ENCODE assay signal across 12 mouse cellular contexts in the genomic region with DNA sequence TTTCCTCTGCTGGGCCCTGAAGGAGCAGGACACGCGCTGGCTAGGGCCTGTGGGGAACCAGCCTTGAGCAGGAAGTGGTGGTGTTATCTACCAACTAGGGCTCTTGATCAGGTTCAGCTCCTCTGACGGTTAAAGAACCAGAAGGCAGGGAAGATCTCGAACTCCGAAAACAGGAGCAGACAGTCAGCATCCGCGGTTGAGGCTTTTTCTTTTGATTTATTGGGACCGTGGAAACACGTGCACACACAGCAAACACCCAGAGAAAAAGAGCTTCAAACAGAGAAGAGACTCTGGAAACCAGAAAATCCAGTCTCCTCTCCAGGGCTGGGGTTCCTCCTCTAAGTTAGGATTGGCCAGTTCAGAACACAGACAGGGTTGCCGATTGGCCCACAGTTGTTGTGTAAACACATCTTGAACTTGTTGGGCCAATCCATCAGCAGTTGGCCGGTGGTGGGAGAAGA. TPM values are rescaled to one million over a fixed set of nuclear protein-coding genes. Genes with fewer than 3 reads are reported as not detected.
DNase-seq lines count a peak whose midpoint lies in the region; ATAC-seq and TF ChIP-seq lines count a peak whose summit lies in the region.
"Had no signal": no experiment of that assay in that cellular context is flagged by ENCODE, and none has a peak within 500 bp of the region (broad histone marks: within the 10 kb centered on the region; RNA-seq: fewer than 3 reads in every experiment).

No protein-coding gene starts in this region.

- H3K4me2 ChIP-seq in neural tube, embryonic 12.5 days (replicated peaks) = no peak overlapping the region
- no peak overlapping the region for H3K4me2 ChIP-seq in limb, embryonic 15.5 days
- no peak overlapping the region for H3K4me2 ChIP-seq in stomach, embryonic 15.5 days
- no peak overlapping the region for H3K4me2 ChIP-seq in midbrain, postnatal 0 days (ENCODE audit: low read depth, low read length, poor library complexity, severe bottlenecking)

- WGBS in neural tube, embryonic 12.5 days = 48% methylated on average over 11 of the region's 11 CpGs
- WGBS in limb, embryonic 15.5 days = 40% methylated on average over 11 of the region's 11 CpGs
- WGBS in stomach, embryonic 15.5 days = 31% methylated on average over 11 of the region's 11 CpGs
- WGBS in midbrain, postnatal 0 days = 58% methylated on average over 11 of the region's 11 CpGs

- H3K27ac ChIP-seq in neural tube, embryonic 12.5 days = no peak overlapping the region
- peak overlapping the region; percentile 63 for H3K27ac ChIP-seq in limb, embryonic 15.5 days
- peak overlapping the region; percentile 53 for H3K27ac ChIP-seq in stomach, embryonic 15.5 days
- no peak overlapping the region for H3K27ac ChIP-seq in midbrain, postnatal 0 days (ENCODE audit: low read depth, low read length)
- H3K27ac ChIP-seq: hindbrain, embryonic 10.5 days had no signal

- H3K4me1 ChIP-seq in neural tube, embryonic 12.5 days = peaks cover 11% of the 10 kb centered on the region
- peaks cover 29% of the 10 kb centered on the region for H3K4me1 ChIP-seq in limb, embryonic 15.5 days
- peaks cover 17% of the 10 kb centered on the region for H3K4me1 ChIP-seq in stomach, embryonic 15.5 days
- H3K4me1 ChIP-seq in midbrain, postnatal 0 days (ENCODE audit: insufficient read depth, low read length) = peaks cover 10% of the 10 kb centered on the region

- H3K27me3 ChIP-seq in neural tube, embryonic 12.5 days (replicated peaks) = peaks cover 24% of the 10 kb centered on the region
- H3K27me3 ChIP-seq in limb, embryonic 15.5 days = no peaks in the 10 kb centered on the region; the same call in 1 of the 2 replicates
- H3K27me3 ChIP-seq in stomach, embryonic 15.5 days (replicated peaks) = 0 out of 2 replicates have a peak, but pooled peaks cover 6% of the 10 kb centered on the region
- H3K27me3 ChIP-seq in midbrain, postnatal 0 days (ENCODE audit: insufficient read depth, low read length) = no peaks in the 10 kb centered on the region

- TF ChIP-seq CTCF in midbrain, postnatal 0 days (IDR thresholded peaks at IDR 0.05) = no peak

- no peak for ATAC-seq in neural tube, embryonic 12.5 days (ENCODE audit: low FRiP score, low read depth)
- peak; percentile 65 for ATAC-seq in common myeloid progenitor, adult 5-6 weeks (replicated peaks; ENCODE audit: low read depth, poor library complexity, severe bottlenecking)
- no peak for ATAC-seq in limb, embryonic 15.5 days (ENCODE audit: insufficient number of reproducible peaks, low FRiP score, low TSS enrichment, low read depth)
- peak; percentile 31; the same call in 1 of the 2 replicates for ATAC-seq in stomach, embryonic 15.5 days (ENCODE audit: insufficient read depth, low FRiP score, low read depth)
- no peak for ATAC-seq in midbrain, postnatal 0 days (ENCODE audit: low FRiP score)

- 0 out of 2 replicates have a peak overlapping the region, but pooled peaks have one; percentile 13 for H3K9ac ChIP-seq in neural tube, embryonic 12.5 days
- H3K9ac ChIP-seq in limb, embryonic 15.5 days = no peak overlapping the region
- H3K9ac ChIP-seq in stomach, embryonic 15.5 days = no peak overlapping the region
- no peak overlapping the region for H3K9ac ChIP-seq in midbrain, postnatal 0 days (replicated peaks; ENCODE audit: low read length, poor library complexity, severe bottlenecking)

- DNase-seq in neural tube, embryonic 10.5 days (ENCODE audit: extremely low spot score, low spot score) = no peak
- no peak for DNase-seq in midbrain, postnatal 0 days (ENCODE audit: low spot score)
- DNase-seq in MN1 (ENCODE audit: low spot score) = no peak
- DNase-seq in testis, postnatal 14 days (ENCODE audit: low spot score) = no peak
- DNase-seq: gastrocnemius, postnatal 25 days had no signal

- H3K4me3 ChIP-seq in neural tube, embryonic 12.5 days = no peak overlapping the region
- no peak overlapping the region for H3K4me3 ChIP-seq in limb, embryonic 15.5 days
- H3K4me3 ChIP-seq in stomach, embryonic 15.5 days (replicated peaks) = no peak overlapping the region
- H3K4me3 ChIP-seq in midbrain, postnatal 0 days (ENCODE audit: low read depth, low read length) = no peak overlapping the region
- H3K4me3 ChIP-seq: hindbrain, embryonic 10.5 days; megakaryocyte, embryonic 14.5 days had no signal

- no peaks in the 10 kb centered on the region for H3K9me3 ChIP-seq in neural tube, embryonic 12.5 days
- no peaks in the 10 kb centered on the region for H3K9me3 ChIP-seq in limb, embryonic 15.5 days
- H3K9me3 ChIP-seq in stomach, embryonic 15.5 days = no peaks in the 10 kb centered on the region
- no peaks in the 10 kb centered on the region for H3K9me3 ChIP-seq in midbrain, postnatal 0 days (ENCODE audit: low read length)
- H3K9me3 ChIP-seq: hindbrain, embryonic 10.5 days; megakaryocyte, embryonic 14.5 days had no signal

- H3K36me3 ChIP-seq in neural tube, embryonic 12.5 days = no peaks in the 10 kb centered on the region
- no peaks in the 10 kb centered on the region for H3K36me3 ChIP-seq in limb, embryonic 15.5 days
- H3K36me3 ChIP-seq in stomach, embryonic 15.5 days = no peaks in the 10 kb centered on the region
- no peaks in the 10 kb centered on the region; the same call in 1 of the 2 replicates for H3K36me3 ChIP-seq in midbrain, postnatal 0 days (ENCODE audit: insufficient read depth, low read length)
- H3K36me3 ChIP-seq: hindbrain, embryonic 10.5 days had no signal

RNA-seq across cellular contexts. Expression of gene Cyb561, which starts 6.4 kb away (rescaled TPM):
- 18.9 and 21.8 TPM in 2 replicates for polyA plus RNA-seq in neural tube, embryonic 12.5 days (2016; fragmentation: Nextera tagmentation; extraction: Ambion mirVana)
- total RNA-seq in common myeloid progenitor, adult 5-6 weeks (2017) = 1.4 and 2.2 TPM in 2 replicates
- polyA plus RNA-seq in limb, embryonic 15.5 days (2015; fragmentation: Nextera tagmentation; extraction: Ambion mirVana) = 24.0 and 25.7 TPM in 2 replicates
- 39.0 and 41.2 TPM in 2 replicates for polyA plus RNA-seq in stomach, embryonic 15.5 days (2015; fragmentation: Nextera tagmentation; extraction: Ambion mirVana)
- total RNA-seq in midbrain, postnatal 0 days (2014; rRNA removed) = 64.2 and 69.7 TPM in 2 replicates
- polyA plus RNA-seq in midbrain, postnatal 0 days (2015; fragmentation: Nextera tagmentation; extraction: Ambion mirVana) = 76.7 and 79.6 TPM in 2 replicates

RNA-seq across cellular contexts. Expression of gene Ace, which starts 21.0 kb away (rescaled TPM):
- polyA plus RNA-seq in neural tube, embryonic 12.5 days (2016; fragmentation: Nextera tagmentation; extraction: Ambion mirVana) = 1.0 and 1.1 TPM in 2 replicates
- 0.19 and 0.27 TPM in 2 replicates for total RNA-seq in common myeloid progenitor, adult 5-6 weeks (2017)
- polyA plus RNA-seq in limb, embryonic 15.5 days (2015; fragmentation: Nextera tagmentation; extraction: Ambion mirVana) = 1.0 and 1.8 TPM in 2 replicates
- 1.1 and 1.8 TPM in 2 replicates for polyA plus RNA-seq in stomach, embryonic 15.5 days (2015; fragmentation: Nextera tagmentation; extraction: Ambion mirVana)
- total RNA-seq in midbrain, postnatal 0 days (2014; rRNA removed) = 25.1 and 27.0 TPM in 2 replicates
- 10.0 and 10.1 TPM in 2 replicates for polyA plus RNA-seq in midbrain, postnatal 0 days (2015; fragmentation: Nextera tagmentation; extraction: Ambion mirVana)

RNA-seq across cellular contexts. Expression of gene Ace3, which starts 47.8 kb away (rescaled TPM):
- polyA plus RNA-seq in neural tube, embryonic 12.5 days (2016; fragmentation: Nextera tagmentation; extraction: Ambion mirVana) = not detected in 2 replicates
- total RNA-seq in common myeloid progenitor, adult 5-6 weeks (2017) = not detected in 2 replicates
- polyA plus RNA-seq in limb, embryonic 15.5 days (2015; fragmentation: Nextera tagmentation; extraction: Ambion mirVana) = not detected in 2 replicates
- not detected in 2 replicates for polyA plus RNA-seq in stomach, embryonic 15.5 days (2015; fragmentation: Nextera tagmentation; extraction: Ambion mirVana)
- total RNA-seq in midbrain, postnatal 0 days (2014; rRNA removed) = not detected in 2 replicates
- polyA plus RNA-seq in midbrain, postnatal 0 days (2015; fragmentation: Nextera tagmentation; extraction: Ambion mirVana) = 0.07 TPM in 1 of 2 replicates, not detected in the other
- total RNA-seq: gastrocnemius, postnatal 25 days; layer of hippocampus, adult 8-10 months had no signal
- polyA plus RNA-seq: hindbrain, embryonic 10.5 days had no signal

Comparison
In these comparisons a context has a peak if more than half of its experiments do, and no peak if none do; other contexts are left out.
1. ATAC-seq: peak in common myeloid progenitor, adult 5-6 weeks (single experiment) and stomach, embryonic 15.5 days (single experiment); none in neural tube, embryonic 12.5 days (single experiment), limb, embryonic 15.5 days (single experiment) and midbrain, postnatal 0 days (single experiment).
2. H3K27ac ChIP-seq: peak in limb, embryonic 15.5 days (single experiment) and stomach, embryonic 15.5 days (single experiment); none in neural tube, embryonic 12.5 days (single experiment) and midbrain, postnatal 0 days (single experiment).